Mouse (Mus musculus): ENCODE results near the gene Cmbl. TPM values are rescaled to one million over a fixed set of nuclear protein-coding genes. Genes with fewer than 3 reads are reported as not detected.
A peak's percentile ranks its signal among the peaks of the same experiment; 100 is the strongest.

The Cmbl gene
- polyA plus RNA-seq, 1 experiment from 2014 or later, result 3.6 TPM

GRCm38 (mm10) chr15:31545058-31545457 is 20.1 kb upstream of the Cmbl start:
- H3K36me3 ChIP-seq, result no peaks in the 10 kb centered on the region
- H3K9ac ChIP-seq, result no peak overlapping the region
- no peak overlapping the region for H3K4me2 ChIP-seq
- WGBS (ENCODE audit: insufficient replicate concordance), result 48% methylated on average over 1 of the region's 1 CpGs
- no peak overlapping the region for H3K4me3 ChIP-seq
- H3K4me1 ChIP-seq, result peaks cover 45% of the 10 kb centered on the region
- ATAC-seq, result no peak
- H3K27ac ChIP-seq, result no peak overlapping the region
- H3K27me3 ChIP-seq (replicated peaks), result no peaks in the 10 kb centered on the region
- H3K9me3 ChIP-seq (replicated peaks), result no peaks in the 10 kb centered on the region

DNA sequence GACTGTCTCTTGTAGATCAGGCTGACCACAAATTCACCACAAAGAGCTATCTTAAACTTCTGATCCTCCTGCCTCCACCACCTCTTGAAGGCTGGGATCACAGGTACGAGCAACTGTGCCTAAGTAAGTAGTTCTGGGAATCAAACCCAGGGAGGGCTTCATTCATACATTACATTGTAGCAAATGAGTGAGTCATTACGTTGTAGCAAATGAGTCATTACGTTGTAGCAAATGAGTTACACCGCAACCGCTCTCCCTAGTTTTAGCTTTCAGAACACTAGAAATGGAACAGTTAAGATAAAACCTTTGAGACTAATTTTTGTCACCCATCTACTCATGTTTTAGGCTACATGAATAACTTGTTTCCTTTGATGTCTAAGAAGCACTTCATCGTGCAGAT is 18.9 kb upstream of the Cmbl start:
- Histone ChIP-seq H3K27ac (no peak overlapping the region), H3K4me3 (no peak overlapping the region), H3K4me2 (no peak overlapping the region), H3K27me3 (replicated peaks) (no peaks in the 10 kb centered on the region), H3K4me1 (peaks cover 32% of the 10 kb centered on the region), H3K9ac (no peak overlapping the region), H3K9me3 (replicated peaks) (no peaks in the 10 kb centered on the region), H3K36me3 (no peaks in the 10 kb centered on the region)
- 76% methylated on average over 6 of the region's 6 CpGs for WGBS (ENCODE audit: insufficient replicate concordance)
- no peak for ATAC-seq

GRCm38 (mm10) chr15:31547421-31547820 is 17.8 kb upstream of the Cmbl start:
- Histone ChIP-seq H3K27ac (no peak overlapping the region), H3K27me3 (replicated peaks) (no peaks in the 10 kb centered on the region), H3K36me3 (no peaks in the 10 kb centered on the region), H3K9me3 (replicated peaks) (no peaks in the 10 kb centered on the region), H3K9ac (no peak overlapping the region), H3K4me2 (no peak overlapping the region), H3K4me1 (peaks cover 21% of the 10 kb centered on the region), H3K4me3 (no peak overlapping the region)
- ATAC-seq, result no peak
- WGBS (ENCODE audit: insufficient replicate concordance), result 45% methylated on average over 5 of the region's 5 CpGs

- Histone ChIP-seq H3K4me1 (peaks cover 4% of the 10 kb centered on the region), H3K4me3 (no peak overlapping the region), H3K9me3 (replicated peaks) (no peaks in the 10 kb centered on the region), H3K36me3 (no peaks in the 10 kb centered on the region), H3K27ac (no peak overlapping the region), H3K27me3 (replicated peaks) (no peaks in the 10 kb centered on the region), H3K9ac (no peak overlapping the region), H3K4me2 (no peak overlapping the region)
- ATAC-seq, result no peak
- WGBS (ENCODE audit: insufficient replicate concordance), result 79% methylated on average over 4 of the region's 4 CpGs
Measured at GRCm38 (mm10) chr15:31550381-31550780, 14.8 kb upstream of the Cmbl start.

DNA sequence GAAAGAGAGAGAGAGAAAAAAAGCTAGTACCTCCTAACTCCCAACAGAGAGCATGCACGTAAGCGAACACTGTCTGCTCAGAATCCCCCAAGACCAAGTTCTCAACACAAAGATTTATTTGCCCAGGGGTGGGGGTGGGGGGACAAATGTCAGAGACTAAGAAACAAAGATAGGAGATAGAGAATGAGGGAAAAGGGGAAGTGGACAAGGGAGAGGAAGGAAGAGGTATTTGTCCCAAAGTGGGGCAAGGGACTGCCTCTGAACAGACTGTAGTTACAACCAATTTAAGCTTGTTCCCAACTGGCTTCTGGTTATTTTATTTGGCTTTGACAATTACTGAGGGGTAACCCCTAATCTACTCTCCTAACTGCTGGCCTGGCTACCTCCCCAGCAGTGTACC is 10.3 kb upstream of the Cmbl start:
- 31% methylated on average over 2 of the region's 2 CpGs for WGBS (ENCODE audit: insufficient replicate concordance)
- no peaks in the 10 kb centered on the region for H3K27me3 ChIP-seq (replicated peaks)
- no peaks in the 10 kb centered on the region for H3K4me1 ChIP-seq
- no peak overlapping the region for H3K9ac ChIP-seq
- H3K27ac ChIP-seq, result no peak overlapping the region
- H3K36me3 ChIP-seq, result no peaks in the 10 kb centered on the region
- ATAC-seq, result no peak
- H3K4me2 ChIP-seq, result no peak overlapping the region
- H3K9me3 ChIP-seq (replicated peaks), result peaks cover 5% of the 10 kb centered on the region; the same call in 1 of the 2 replicates
- H3K4me3 ChIP-seq, result no peak overlapping the region

GRCm38 (mm10) chr15:31561390-31561789 is 3.8 kb upstream of the Cmbl start:
- Histone ChIP-seq H3K9me3 (replicated peaks) (peaks cover 10% of the 10 kb centered on the region; the same call in 1 of the 2 replicates), H3K27me3 (replicated peaks) (no peaks in the 10 kb centered on the region), H3K9ac (no peak overlapping the region), H3K4me3 (no peak overlapping the region), H3K27ac (no peak overlapping the region), H3K36me3 (no peaks in the 10 kb centered on the region), H3K4me1 (peaks cover 14% of the 10 kb centered on the region), H3K4me2 (no peak overlapping the region)
- ATAC-seq, result no peak
- 80% methylated on average over 6 of the region's 6 CpGs for WGBS (ENCODE audit: insufficient replicate concordance)

DNA sequence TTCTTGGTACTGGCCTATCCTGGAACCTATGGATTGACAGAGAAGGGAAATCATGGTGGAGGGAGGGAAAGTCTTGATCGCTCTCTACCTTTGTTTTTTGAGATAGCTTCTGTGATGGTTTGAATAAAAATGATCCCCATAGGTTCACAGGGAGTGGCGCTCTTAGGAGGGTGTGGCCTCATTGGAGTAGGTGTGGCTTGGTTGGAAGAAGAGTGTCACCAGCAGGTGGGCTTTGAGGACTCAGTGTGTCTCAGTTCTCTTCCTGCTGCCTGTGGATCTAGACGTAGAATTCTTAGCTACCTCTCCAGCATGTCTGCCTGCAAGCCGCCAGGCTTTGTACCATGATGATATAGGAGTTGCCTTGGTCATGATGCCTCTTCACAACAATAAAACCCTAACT is 3.2 kb upstream of the Cmbl start:
- Histone ChIP-seq H3K36me3 (no peaks in the 10 kb centered on the region), H3K9ac (no peak overlapping the region), H3K4me3 (no peak overlapping the region), H3K4me2 (no peak overlapping the region), H3K27me3 (replicated peaks) (no peaks in the 10 kb centered on the region), H3K27ac (no peak overlapping the region), H3K4me1 (peaks cover 14% of the 10 kb centered on the region), H3K9me3 (replicated peaks) (peaks cover 10% of the 10 kb centered on the region; the same call in 1 of the 2 replicates)
- no peak for ATAC-seq
- WGBS (ENCODE audit: insufficient replicate concordance), result 71% methylated on average over 4 of the region's 4 CpGs

GRCm38 (mm10) chr15:31562847-31563246 is 2.3 kb upstream of the Cmbl start:
- no peaks in the 10 kb centered on the region for H3K27me3 ChIP-seq (replicated peaks)
- no peak for ATAC-seq
- 30% methylated on average over 8 of the region's 8 CpGs for WGBS (ENCODE audit: insufficient replicate concordance)
- H3K9ac ChIP-seq, result no peak overlapping the region
- no peaks in the 10 kb centered on the region for H3K36me3 ChIP-seq
- H3K4me2 ChIP-seq, result no peak overlapping the region
- no peak overlapping the region for H3K4me3 ChIP-seq
- H3K27ac ChIP-seq, result no peak overlapping the region
- H3K4me1 ChIP-seq, result peaks cover 23% of the 10 kb centered on the region
- peaks cover 10% of the 10 kb centered on the region; the same call in 1 of the 2 replicates for H3K9me3 ChIP-seq (replicated peaks)

GRCm38 (mm10) chr15:31563577-31564546 is 1.3 kb upstream of the Cmbl start:
- 59% methylated on average over 19 of the region's 19 CpGs for WGBS (ENCODE audit: insufficient replicate concordance)
- H3K27me3 ChIP-seq (replicated peaks), result no peaks in the 10 kb centered on the region
- H3K27ac ChIP-seq, result no peak overlapping the region

GRCm38 (mm10) chr15:31565786-31566185 is 597 bp downstream of the Cmbl start:
- Histone ChIP-seq H3K9me3 (replicated peaks) (0 out of 2 replicates have a peak, but pooled peaks cover 2% of the 10 kb centered on the region), H3K4me2 (no peak overlapping the region), H3K4me3 (no peak overlapping the region), H3K9ac (no peak overlapping the region), H3K27ac (no peak overlapping the region), H3K27me3 (replicated peaks) (no peaks in the 10 kb centered on the region), H3K4me1 (peaks cover 40% of the 10 kb centered on the region), H3K36me3 (no peaks in the 10 kb centered on the region)
- no peak for ATAC-seq
- WGBS (ENCODE audit: insufficient replicate concordance), result 57% methylated on average over 1 of the region's 1 CpGs

More at GRCm38 (mm10) chr15:31563577-31564546, 1.3 kb upstream of the Cmbl start:
- Histone ChIP-seq H3K4me3 (no peak overlapping the region), H3K9ac (no peak overlapping the region), H3K9me3 (replicated peaks) (peaks cover 10% of the 10 kb centered on the region; the same call in 1 of the 2 replicates), H3K4me1 (peaks cover 25% of the 10 kb centered on the region), H3K36me3 (no peaks in the 10 kb centered on the region), H3K4me2 (no peak overlapping the region)
- no peak for ATAC-seq

DNA sequence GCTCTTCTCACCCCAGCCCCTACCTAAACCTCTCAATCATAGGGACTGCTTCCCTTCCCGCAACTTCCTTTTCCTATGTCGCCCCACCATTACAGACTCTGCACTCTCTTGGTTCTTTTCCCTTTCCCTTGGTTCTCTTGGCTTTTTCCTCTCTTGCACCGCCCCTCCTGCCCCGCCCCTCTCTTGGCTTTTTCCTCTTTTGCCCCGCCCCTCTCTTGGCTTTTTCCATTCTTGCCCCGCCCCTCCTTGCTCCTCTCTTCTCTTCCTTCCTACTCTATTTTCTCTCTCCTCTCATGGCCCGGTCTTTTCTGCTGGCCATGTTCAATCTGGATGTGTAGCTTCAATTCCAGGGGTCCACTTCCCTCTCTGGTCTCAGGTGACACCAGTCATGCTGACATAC is 2.2 kb downstream of the Cmbl start:
- Histone ChIP-seq H3K36me3 (no peaks in the 10 kb centered on the region), H3K4me1 (peaks cover 50% of the 10 kb centered on the region), H3K4me3 (no peak overlapping the region), H3K27ac (no peak overlapping the region), H3K9me3 (replicated peaks) (no peaks in the 10 kb centered on the region), H3K4me2 (no peak overlapping the region), H3K27me3 (replicated peaks) (no peaks in the 10 kb centered on the region), H3K9ac (no peak overlapping the region)
- WGBS (ENCODE audit: insufficient replicate concordance), result 28% methylated on average over 7 of the region's 7 CpGs
- no peak for ATAC-seq

DNA sequence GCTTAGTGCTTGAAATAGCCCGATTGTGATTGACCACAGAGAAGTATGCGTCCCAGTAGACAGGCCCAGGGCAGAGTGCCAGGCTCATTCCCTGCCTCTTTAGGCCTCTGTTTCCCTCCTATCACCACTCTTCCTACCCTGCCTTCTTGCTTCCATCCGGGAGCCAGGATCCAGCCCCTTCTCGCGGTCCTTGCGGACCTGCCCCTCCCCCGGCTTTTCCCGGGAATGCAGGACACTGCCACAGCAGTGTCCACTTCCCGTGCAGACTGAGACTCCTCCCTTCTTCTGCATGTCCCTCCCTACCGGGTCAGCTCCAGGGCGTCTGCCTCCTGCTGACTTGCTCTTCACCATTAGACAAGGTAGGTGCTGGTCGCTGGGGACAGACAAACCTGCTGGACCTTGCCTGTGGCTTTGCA is 3.4 kb downstream of the Cmbl start:
- H3K27ac ChIP-seq, result no peak overlapping the region
- peak overlapping the region; percentile 17 for H3K4me2 ChIP-seq
- H3K27me3 ChIP-seq (replicated peaks), result no peaks in the 10 kb centered on the region
- 42% methylated on average over 12 of the region's 12 CpGs for WGBS (ENCODE audit: insufficient replicate concordance)
- no peak overlapping the region for H3K9ac ChIP-seq
- H3K4me3 ChIP-seq, result no peak overlapping the region
- H3K9me3 ChIP-seq (replicated peaks), result no peaks in the 10 kb centered on the region
- H3K36me3 ChIP-seq, result no peaks in the 10 kb centered on the region
- peaks cover 52% of the 10 kb centered on the region for H3K4me1 ChIP-seq
- peak; percentile 16; the same call in 1 of the 2 replicates for ATAC-seq

Measured in liver, embryonic 12.5 days (tissue).